21 mouse cellular contexts compared by ENCODE assay signal in the genomic region with DNA sequence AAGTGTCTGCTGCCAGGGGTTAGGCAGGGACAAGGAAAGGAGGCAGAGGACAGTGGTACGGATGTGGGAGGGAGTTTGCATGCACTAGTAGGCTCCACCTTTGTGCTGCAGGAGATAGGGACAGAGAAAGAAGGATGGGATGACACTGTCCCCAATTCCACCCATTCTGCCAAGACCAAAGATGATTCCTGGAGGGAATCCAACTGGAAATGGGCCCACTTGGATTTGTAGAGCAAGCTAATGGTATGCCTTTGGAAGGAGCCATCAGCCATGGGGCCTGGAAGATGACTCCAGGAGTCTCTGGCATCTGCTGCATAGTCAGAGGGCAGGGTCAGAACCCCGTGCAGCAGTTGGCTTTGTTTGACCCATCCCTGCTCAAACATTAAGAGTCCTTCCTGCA. TPM values are rescaled to one million over a fixed set of nuclear protein-coding genes. Genes with fewer than 3 reads are reported as not detected.
DNase-seq lines count a peak whose midpoint lies in the region; ATAC-seq and TF ChIP-seq lines count a peak whose summit lies in the region.
"Had no signal": no experiment of that assay in that cellular context is flagged by ENCODE, and none has a peak within 500 bp of the region (broad histone marks: within the 10 kb centered on the region; RNA-seq: fewer than 3 reads in every experiment).

No protein-coding gene starts in this region.

- no peak for ATAC-seq in forebrain, embryonic 11.5 days (replicated peaks; ENCODE audit: low FRiP score)
- ATAC-seq: forebrain, embryonic 15.5 days; inflammation-experienced regulatory T-cells, adult 6 months had no signal

- 89% methylated on average over 2 of the region's 2 CpGs for WGBS in forebrain, embryonic 11.5 days

- H3K4me3 ChIP-seq in layer of hippocampus, adult 2 months: no peak overlapping the region
- no peak overlapping the region for H3K4me3 ChIP-seq in forebrain, embryonic 11.5 days (ENCODE audit: low read depth, low read length)
- H3K4me3 ChIP-seq: embryonic facial prominence, embryonic 12.5 days; erythroblast, embryonic 14.5 days; forebrain, embryonic 15.5 days; heart, embryonic 15.5 days; kidney, embryonic 15.5 days; stomach, embryonic 15.5 days had no signal

- H3K9ac ChIP-seq in forebrain, embryonic 11.5 days (ENCODE audit: low read length): no peak overlapping the region
- H3K9ac ChIP-seq: embryonic facial prominence, embryonic 12.5 days; forebrain, embryonic 15.5 days; heart, embryonic 15.5 days; kidney, embryonic 15.5 days; stomach, embryonic 15.5 days had no signal

- H3K27me3 ChIP-seq in forebrain, embryonic 11.5 days (ENCODE audit: control insufficient read depth, insufficient read depth, low read length): no peaks in the 10 kb centered on the region
- H3K27me3 ChIP-seq: forebrain, embryonic 15.5 days; heart, embryonic 15.5 days; kidney, embryonic 15.5 days had no signal

- H3K9me3 ChIP-seq in forebrain, embryonic 11.5 days (ENCODE audit: control insufficient read depth, low read length): no peaks in the 10 kb centered on the region
- H3K9me3 ChIP-seq: embryonic facial prominence, embryonic 12.5 days; forebrain, embryonic 15.5 days; heart, embryonic 15.5 days; kidney, embryonic 15.5 days; stomach, embryonic 15.5 days had no signal

- no peak overlapping the region for H3K4me2 ChIP-seq in forebrain, embryonic 11.5 days (ENCODE audit: low read depth, low read length, severe bottlenecking)
- H3K4me2 ChIP-seq: embryonic facial prominence, embryonic 12.5 days; forebrain, embryonic 15.5 days; heart, embryonic 15.5 days; kidney, embryonic 15.5 days; stomach, embryonic 15.5 days had no signal

- H3K4me1 ChIP-seq in forebrain, embryonic 11.5 days (replicated peaks; ENCODE audit: control insufficient read depth, insufficient read depth, low read length): no peaks in the 10 kb centered on the region
- H3K4me1 ChIP-seq: stomach, embryonic 15.5 days had no signal

- 0 out of 2 replicates have a peak, but pooled peaks cover 2% of the 10 kb centered on the region for H3K36me3 ChIP-seq in forebrain, embryonic 11.5 days (ENCODE audit: control insufficient read depth, insufficient read depth, low read length)
- H3K36me3 ChIP-seq: embryonic facial prominence, embryonic 12.5 days; heart, embryonic 15.5 days; kidney, embryonic 15.5 days; stomach, embryonic 15.5 days had no signal

- TF ChIP-seq CTCF in layer of hippocampus, adult 2 months (conservative IDR thresholded peaks at IDR 0.05): no peak

- H3K27ac ChIP-seq in layer of hippocampus, adult 2 months: peak overlapping the region; percentile 65
- no peak overlapping the region for H3K27ac ChIP-seq in forebrain, embryonic 11.5 days (ENCODE audit: low read depth, low read length)
- H3K27ac ChIP-seq: embryonic facial prominence, embryonic 12.5 days; forebrain, embryonic 15.5 days; heart, embryonic 15.5 days; kidney, embryonic 15.5 days; stomach, embryonic 15.5 days had no signal

- DNase-seq in layer of hippocampus, adult 2 months (ENCODE audit: low spot score in 2 of 2): no peak
- no peak for DNase-seq in layer of hippocampus, adult 18-20 months (ENCODE audit: low spot score in 2 of 2)
- peak; percentile 30 for DNase-seq in adipocyte (ENCODE audit: low spot score)
- peak; percentile 75 for DNase-seq in cerebellum, adult 11 months
- DNase-seq in cerebellum, postnatal 10 days: peak; percentile 95 to 96
- DNase-seq in kidney, adult 9 months: no peak
- no peak for DNase-seq in forebrain, embryonic 11.5 days (ENCODE audit: low spot score)
- DNase-seq: adrenal gland, postnatal 25 days; B cell, adult 2 months; gastrocnemius, postnatal 36 days; lung, postnatal 36 days; retina, postnatal 1 day; thymus, adult 18-20 months had no signal

RNA-seq across cellular contexts. Expression of a gene that starts 52.3 kb away (rescaled TPM):
- 100 to 1,000 TPM; 218 to 236 TPM for total RNA-seq in layer of hippocampus, adult 2 months (2021)
- 100 to 1,000 TPM; 213 to 214 TPM for total RNA-seq in layer of hippocampus, adult 18-20 months (2021)
- 10.2 and 11.1 TPM in 2 replicates for polyA plus RNA-seq in forebrain, embryonic 11.5 days (2014; fragmentation: Nextera tagmentation; extraction: Ambion mirVana)
- total RNA-seq: hematopoietic stem cell, adult 5-6 weeks had no signal
- polyA plus RNA-seq: erythroblast, embryonic 14.5 days had no signal

Comparison
In these comparisons a context has a peak if more than half of its experiments do, and no peak if none do; other contexts are left out.
1. DNase-seq: peak in adipocyte (single experiment), cerebellum, adult 11 months (single experiment) and cerebellum, postnatal 10 days (2 of 2); none in layer of hippocampus, adult 2 months (0 of 2), layer of hippocampus, adult 18-20 months (0 of 2), kidney, adult 9 months (single experiment) and forebrain, embryonic 11.5 days (single experiment).